Mouse (Mus musculus) c-Kit-positive CD71-negative TER-119-negative erythroid progenitor cells, embryonic 14.5 days (primary cell): ENCODE measurements around the gene Zfp334.

Source experiments
- DNase-seq: peaks from one replicate; pipeline ENCODE4 v3.0.0-alpha.2; 2013; ENCODE audit warnings: low read depth

The Zfp334 gene

DNA sequence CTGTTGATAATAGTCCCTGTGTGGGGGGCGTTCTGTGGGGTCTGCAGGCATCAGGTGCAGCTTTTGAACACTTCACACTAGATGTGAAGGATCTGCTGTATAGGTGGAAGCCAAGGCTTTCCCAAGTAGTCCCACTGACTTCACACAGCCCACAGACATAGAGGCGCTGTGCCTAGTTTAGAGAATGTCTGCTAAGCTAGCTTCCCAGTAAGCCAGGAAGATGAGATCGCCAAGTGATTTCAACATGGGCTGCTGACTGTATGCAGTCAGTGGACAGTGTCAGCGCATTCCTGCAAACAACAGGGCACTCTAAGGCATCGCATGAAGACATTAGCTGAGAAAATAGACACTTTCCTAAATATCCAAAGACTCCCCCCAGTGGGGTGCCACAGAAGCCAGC lies 12.6 kb downstream of the Zfp334 start:
- DNase-seq = no peak

DNA sequence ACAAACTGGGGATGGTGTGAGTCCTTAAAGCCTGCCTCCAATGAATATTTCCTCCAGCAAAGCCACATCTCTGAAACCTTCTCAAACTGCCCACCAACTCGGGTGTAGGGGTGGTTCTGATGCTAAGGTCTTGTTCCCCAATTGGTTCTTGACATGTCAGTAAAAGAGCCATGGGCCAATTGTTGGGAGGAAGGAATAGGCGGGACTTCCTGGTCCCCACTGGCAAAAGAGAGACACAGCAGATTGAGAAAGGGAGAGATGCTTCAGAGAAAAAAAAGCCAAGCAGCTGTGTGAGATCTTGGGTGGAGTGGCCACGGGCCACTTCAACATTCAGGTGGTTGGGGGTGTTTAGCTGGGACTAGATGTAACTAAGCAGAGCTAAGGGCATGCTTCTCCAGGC lies 17.0 kb downstream of the Zfp334 start:
- no peak for DNase-seq

- DNase-seq = no peak
These were observed 17.7 kb downstream of the Zfp334 start for GRCm38 (mm10) chr2:165370348-165370747.

DNA sequence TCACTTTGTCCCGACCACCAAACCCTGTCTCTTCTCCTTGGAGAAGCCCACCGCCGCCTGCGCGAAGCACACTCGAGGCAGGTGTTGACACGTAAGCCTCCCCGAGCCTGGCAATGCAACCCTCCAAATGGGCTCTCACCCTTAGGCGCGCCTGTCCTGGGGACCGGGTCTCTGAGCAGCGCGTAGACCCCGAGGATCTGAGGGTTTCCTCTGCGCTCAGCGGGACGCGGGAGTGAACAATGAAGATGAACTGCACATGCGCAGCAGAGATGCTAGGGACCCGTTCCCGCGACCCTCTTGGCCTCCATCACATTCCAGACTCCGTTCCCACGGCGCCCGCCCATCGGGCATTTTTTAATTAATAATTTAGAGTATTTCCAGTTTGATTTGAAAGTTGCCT lies 19.6 kb downstream of the Zfp334 start, which contains the start of gene Zfp663:
Gene Zfp663 (minus strand): TSS at position 234 of the 400 bp plus-strand sequence.
- no peak for DNase-seq

DNA sequence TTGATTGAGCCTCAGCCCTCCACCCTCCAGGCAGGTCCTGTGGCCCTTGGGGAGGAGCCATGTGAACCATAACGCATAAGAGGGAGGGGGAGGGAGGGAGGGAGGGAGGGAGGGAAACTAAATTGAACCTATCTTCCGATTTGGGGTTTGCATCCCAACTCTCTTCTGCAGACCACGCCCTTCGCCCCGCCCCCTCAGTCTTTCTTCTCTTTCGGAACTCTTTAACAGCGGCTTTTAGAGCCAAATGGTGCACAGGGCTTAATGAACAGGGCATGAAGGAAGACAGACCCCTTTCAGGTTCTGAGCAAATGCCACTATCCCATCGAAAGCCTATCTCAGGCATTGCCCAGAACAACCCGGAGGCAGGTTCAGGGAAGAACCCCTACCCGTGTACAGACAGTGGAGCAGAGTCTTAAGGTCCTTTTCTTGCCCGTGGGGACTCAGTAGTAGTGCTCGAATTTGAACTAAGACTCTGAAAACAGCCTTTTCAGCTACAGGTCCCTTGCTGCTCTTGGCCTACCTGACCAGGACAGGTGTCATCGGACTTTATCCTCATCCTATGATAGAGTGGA lies 20.1 kb downstream of the Zfp334 start:
- no peak for DNase-seq

DNA sequence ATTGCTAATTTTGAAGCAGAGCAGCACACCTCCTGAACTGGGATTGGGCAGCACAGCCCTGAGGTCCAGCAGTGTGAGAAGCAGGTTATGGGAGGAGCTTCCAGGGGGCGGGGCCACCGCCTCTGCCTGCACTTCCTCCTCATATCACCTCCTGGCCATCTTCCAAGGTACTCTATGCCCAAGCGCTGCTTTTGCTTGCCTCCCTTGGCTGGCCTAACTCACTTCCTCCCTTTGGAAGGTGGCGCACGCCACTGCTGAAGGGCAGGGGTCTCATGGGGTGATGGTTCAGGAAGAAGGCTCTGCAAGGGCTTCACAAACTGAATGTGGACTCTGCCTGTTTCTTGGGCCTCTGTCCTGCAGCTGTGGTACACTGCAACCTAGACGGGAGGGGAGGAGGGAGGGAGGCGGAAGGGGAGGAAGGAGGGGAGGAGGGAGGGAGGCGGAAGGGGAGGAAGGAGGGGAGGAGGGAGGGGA lies 21.0 kb downstream of the Zfp334 start:
- no peak for DNase-seq

DNA sequence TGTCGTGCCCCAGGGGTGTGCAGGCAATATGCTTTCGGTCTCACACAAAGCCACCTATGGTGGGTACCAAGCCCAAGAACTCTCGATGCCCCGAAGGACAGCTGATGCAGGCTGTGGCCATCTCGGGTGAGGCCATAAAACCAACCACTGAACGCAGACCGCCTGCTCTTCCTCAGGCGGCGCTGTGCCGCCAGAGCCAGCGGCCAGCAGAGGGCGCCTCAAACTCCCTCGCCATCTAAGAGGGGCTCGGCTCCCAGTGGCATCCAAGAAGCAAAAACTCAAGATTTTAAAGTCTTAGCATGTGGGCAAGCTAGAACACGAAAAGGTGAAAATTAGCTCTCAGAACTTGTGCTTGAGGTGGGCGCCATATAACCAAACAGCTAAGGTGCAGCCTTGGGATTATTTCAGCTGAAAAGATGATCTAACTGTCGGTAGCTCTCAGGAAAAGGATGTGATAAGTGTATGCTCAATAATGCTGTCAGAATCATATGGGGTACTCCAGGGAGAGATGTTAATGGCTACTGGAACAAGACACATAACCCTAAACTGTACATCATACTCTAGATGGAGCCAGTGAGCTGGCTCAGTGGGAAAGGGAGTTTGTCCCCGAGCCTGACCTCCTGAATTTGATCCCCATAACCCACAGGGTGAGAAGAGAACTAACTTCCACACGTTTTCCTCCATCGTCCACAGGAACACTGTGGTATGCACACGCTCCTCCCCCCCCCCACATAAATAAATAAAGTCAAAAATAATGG lies 23.5 kb downstream of the Zfp334 start:
- DNase-seq = peak; percentile 44

- DNase-seq = no peak
These were observed 24.8 kb downstream of the Zfp334 start for GRCm38 (mm10) chr2:165363282-165363681.

DNA sequence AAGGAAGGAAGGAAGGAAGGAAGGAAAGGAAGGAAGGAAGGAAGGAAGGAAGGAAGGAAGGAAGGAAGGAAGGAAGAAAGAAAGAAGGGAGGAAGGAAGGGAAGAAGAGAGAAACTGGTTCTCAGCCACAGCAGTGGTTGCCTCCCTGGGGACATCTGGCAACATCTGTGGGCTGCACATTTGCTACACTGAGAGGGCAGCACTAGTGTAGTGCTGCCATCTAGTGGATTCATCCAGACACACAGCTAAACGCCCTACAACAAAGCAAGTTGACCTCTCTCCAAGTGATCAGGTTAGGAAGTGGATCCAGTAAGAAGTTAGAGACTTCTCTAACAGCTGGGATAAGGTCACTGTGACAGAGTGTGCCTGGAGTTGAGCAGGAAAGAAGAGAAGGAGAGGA lies 27.2 kb downstream of the Zfp334 start:
- peak; percentile 36 for DNase-seq

DNA sequence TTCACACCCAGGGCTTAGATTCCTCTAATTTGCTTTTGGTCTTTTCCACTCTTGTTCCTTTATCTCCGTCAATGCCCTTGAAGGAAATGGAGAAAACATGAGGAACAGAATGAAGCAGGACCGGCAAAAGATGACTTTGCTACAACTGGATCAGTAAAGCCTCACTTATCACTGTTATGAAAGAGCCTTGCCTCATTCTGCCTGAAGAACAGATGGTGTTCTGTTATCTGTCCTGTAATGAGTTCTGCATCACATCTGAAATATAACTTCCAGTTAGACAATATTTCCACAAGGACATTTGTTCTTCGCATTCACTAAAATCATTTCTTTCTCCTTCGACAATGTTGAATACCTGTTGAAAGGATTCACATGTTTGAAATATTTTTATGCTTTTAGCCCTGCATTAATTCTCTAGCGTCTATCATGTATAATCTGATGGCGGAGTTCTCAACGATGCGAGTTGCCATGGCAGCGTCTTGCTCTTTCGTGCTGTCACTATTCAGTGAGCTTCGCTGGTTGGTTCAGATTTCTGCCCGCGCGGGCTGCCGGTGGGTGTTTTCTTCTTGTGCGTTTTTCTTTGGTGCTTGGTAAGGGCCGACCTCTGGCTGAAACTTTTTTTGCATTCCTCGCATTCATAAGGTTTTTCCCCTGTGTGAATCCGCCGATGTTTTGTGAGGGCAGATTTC lies 36.1 kb downstream of the Zfp334 start:
- DNase-seq = no peak

DNA sequence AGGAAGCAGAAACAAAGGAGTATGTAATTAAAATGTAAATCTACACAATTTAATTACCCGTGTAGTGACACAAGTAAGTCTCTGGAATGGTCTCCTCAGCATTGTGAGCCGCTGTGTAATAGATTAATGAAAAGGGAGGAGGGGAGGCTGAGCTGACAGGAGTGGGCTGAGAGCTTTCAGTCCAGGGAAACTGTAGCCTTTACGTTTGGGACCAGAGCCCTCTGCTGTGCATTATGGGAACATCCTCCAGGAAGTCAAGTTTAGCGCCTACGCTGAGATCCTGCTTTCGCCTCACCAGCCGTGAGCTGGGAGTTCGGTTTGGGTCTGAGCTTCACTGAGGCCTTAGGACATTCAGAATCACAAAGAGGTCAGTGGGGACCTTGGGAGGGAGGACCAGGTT lies 38.6 kb downstream of the Zfp334 start:
- DNase-seq = no peak

DNA sequence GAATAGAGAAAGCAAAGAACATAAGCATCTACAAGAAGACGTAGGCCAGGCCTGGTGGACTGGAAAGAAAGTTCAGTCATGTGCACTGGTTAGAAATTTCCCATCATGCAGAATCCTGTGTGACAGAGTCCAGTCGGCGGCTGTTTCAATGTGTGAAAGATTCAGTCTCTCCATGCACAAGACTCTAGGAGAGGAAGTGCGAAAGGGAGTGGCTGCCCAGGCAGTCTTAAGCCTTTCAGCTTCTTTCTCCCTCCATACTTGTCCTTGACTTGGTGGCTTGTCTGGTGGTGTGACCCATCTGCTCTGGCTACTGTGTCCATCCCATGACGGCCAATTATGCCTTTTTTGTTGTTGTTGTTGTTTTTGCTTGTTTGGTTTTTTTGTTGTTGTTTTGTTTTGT lies 41.9 kb downstream of the Zfp334 start:
- DNase-seq = no peak

- no peak for DNase-seq
These were observed 50.9 kb downstream of the Zfp334 start for GRCm38 (mm10) chr2:165337191-165337590.

GRCm38 (mm10) chr2:165332610-165333210 lies 55.3 kb downstream of the Zfp334 start:
- no peak for DNase-seq

DNA sequence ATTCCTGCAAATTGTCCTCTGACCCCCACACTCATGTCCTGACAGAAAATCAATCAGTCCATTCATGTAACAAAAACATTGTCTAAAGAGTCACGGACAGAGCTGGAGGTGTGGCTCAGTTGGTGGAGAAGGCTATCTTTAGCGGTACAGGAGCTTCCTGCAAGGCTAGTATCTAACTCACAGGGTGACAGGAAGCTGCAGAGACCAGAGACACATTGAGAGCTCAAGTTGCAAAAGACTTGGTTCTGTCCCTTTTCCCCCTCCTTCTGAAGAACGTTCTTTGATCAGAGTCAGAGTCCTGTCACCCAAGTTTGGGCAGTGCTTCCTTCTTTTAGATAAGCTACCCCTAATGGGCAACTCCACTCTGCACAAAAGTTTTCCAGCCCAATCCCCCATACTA lies 58.4 kb downstream of the Zfp334 start:
- no peak for DNase-seq

GRCm38 (mm10) chr2:165328746-165329145 lies 59.3 kb downstream of the Zfp334 start:
- DNase-seq = no peak

- DNase-seq = no peak
These were observed 60.7 kb downstream of the Zfp334 start for GRCm38 (mm10) chr2:165327386-165327785.

- peak; percentile 95 for DNase-seq
These were observed 61.5 kb downstream of the Zfp334 start, which contains the start of gene Elmo2 for GRCm38 (mm10) chr2:165326304-165327190. Elmo2 (minus strand) TSS chr2:165326479.

GRCm38 (mm10) chr2:165325521-165326303 lies 62.3 kb downstream of the Zfp334 start:
- no peak for DNase-seq
